Mouse (Mus musculus) gastrocnemius, postnatal 10 days (tissue): ENCODE data around the gene Wdr62. TPM values are rescaled to one million over a fixed set of nuclear protein-coding genes. Genes with fewer than 3 reads are reported as not detected.

ENCODE experiments used
- DNase-seq: peaks from one replicate; pipeline ENCODE4 v3.0.0; 2021; ENCODE audit warnings: mixed read lengths
- long read RNA-seq, 2 experiments: library from polyadenylated mRNA; stranded (forward); transcript quantifications; one replicate each; pipeline ENCODE4 v2.0.0; 2021
- total RNA-seq, 2 experiments: library from RNA; stranded (reverse); gene quantifications; 2 replicates each; pipeline ENCODE4 v1.2.3; 2021

Wdr62 gene
- total RNA-seq, result 1 to 10 TPM; 4.9 to 5.9 TPM
- long read RNA-seq, experiment 1, full-length matches to known transcripts, result 1 of 9 reads
- long read RNA-seq, experiment 1, partial matches to known transcripts, result 0 of 9 reads
- long read RNA-seq, experiment 1, other reads (novel, unspliced or antisense), result 8 of 9 reads
- long read RNA-seq, experiment 2, partial matches to known transcripts, result 1 of 4 reads
- long read RNA-seq, experiment 2, other reads (novel, unspliced or antisense), result 3 of 4 reads

- peak; percentile 91 for DNase-seq
These were observed at the start of gene Wdr62, which contains the start of gene Thap8 for GRCm38 (mm10) chr7:30279951-30280669. Gene Wdr62 (minus strand): TSS chr7:30280419. Gene Thap8 (plus strand): TSS chr7:30280094.

- DNase-seq, result no peak
These were observed 48.2 kb upstream of the Wdr62 start for GRCm38 (mm10) chr7:30328379-30328778.

GRCm38 (mm10) chr7:30327140-30327539 is 46.9 kb upstream of the Wdr62 start:
- no peak for DNase-seq

GRCm38 (mm10) chr7:30326427-30326826 is 46.2 kb upstream of the Wdr62 start:
- DNase-seq, result no peak

- DNase-seq, result peak; percentile 49
These were observed 45.1 kb upstream of the Wdr62 start for GRCm38 (mm10) chr7:30325364-30325763.

GRCm38 (mm10) chr7:30324300-30324944 is 44.2 kb upstream of the Wdr62 start:
- DNase-seq, result no peak

- no peak for DNase-seq
These were observed 43.6 kb upstream of the Wdr62 start, which contains the start of gene Sdhaf1 for GRCm38 (mm10) chr7:30323795-30324194. Gene Sdhaf1 (minus strand): TSS chr7:30323895.

GRCm38 (mm10) chr7:30322865-30323264 is 42.6 kb upstream of the Wdr62 start:
- no peak for DNase-seq

GRCm38 (mm10) chr7:30322285-30322667 is 42.1 kb upstream of the Wdr62 start:
- peak; percentile 97 for DNase-seq

- DNase-seq, result peak; percentile 49
These were observed 41.5 kb upstream of the Wdr62 start, which contains the start of gene E130208F15Rik for GRCm38 (mm10) chr7:30321539-30322284. Gene E130208F15Rik (plus strand): TSS chr7:30321740.

- DNase-seq, result no peak
These were observed 40.7 kb upstream of the Wdr62 start for GRCm38 (mm10) chr7:30320946-30321345.

- no peak for DNase-seq
These were observed 37.9 kb upstream of the Wdr62 start for GRCm38 (mm10) chr7:30318142-30318541.

- DNase-seq, result no peak
These were observed 35.6 kb upstream of the Wdr62 start for GRCm38 (mm10) chr7:30315559-30316529.

GRCm38 (mm10) chr7:30314721-30315155 is 34.5 kb upstream of the Wdr62 start, which contains the start of gene Syne4:
Gene Syne4 (plus strand): TSS chr7:30314807.
- no peak for DNase-seq

GRCm38 (mm10) chr7:30313666-30314320 is 33.6 kb upstream of the Wdr62 start:
- DNase-seq, result no peak

GRCm38 (mm10) chr7:30310136-30310535 is 29.9 kb upstream of the Wdr62 start:
- no peak for DNase-seq

GRCm38 (mm10) chr7:30309395-30310129 is 29.3 kb upstream of the Wdr62 start:
- no peak for DNase-seq

- DNase-seq, result peak; percentile 82
These were observed 28.1 kb upstream of the Wdr62 start, which contains the start of gene Alkbh6 for GRCm38 (mm10) chr7:30308076-30309005. Gene Alkbh6 (plus strand): TSS chr7:30308717.
